Mouse (Mus musculus) kidney, postnatal 0 days (tissue): Measurements from ENCODE around the gene Adarb2. TPM values are rescaled to one million over a fixed set of nuclear protein-coding genes. Genes with fewer than 3 reads are reported as not detected.

Experiments
- ATAC-seq: fragments of 200-750 bp; cut with Nextera tagmentation; replicated peaks from 2 replicates; pipeline ENCODE4 v1.8.0; 2017; ENCODE audit warnings: low read depth, moderate number of reproducible peaks, moderate TSS enrichment, moderate library complexity; ENCODE audit not compliant: low FRiP score
- DNase-seq: peaks from one replicate; pipeline ENCODE4 v3.0.0-alpha.2; 2016; ENCODE audit warnings: low spot score
- H3K27ac ChIP-seq: fragments of 300-500 bp; sonication (generic); 2 replicates; pipeline ENCODE4 v1.5.1; 2014; ENCODE audit warnings: mild to moderate bottlenecking
- H3K27me3 ChIP-seq: fragments of 300-500 bp; sonication (generic); 2 replicates; pipeline ENCODE4 v1.6.1; 2014; ENCODE audit warnings: low read length, mixed read lengths; ENCODE audit not compliant: insufficient read depth
- H3K36me3 ChIP-seq: fragments of 300-500 bp; sonication (generic); 2 replicates; pipeline ENCODE4 v1.6.1; 2014; ENCODE audit warnings: low read length, mixed read lengths; ENCODE audit not compliant: insufficient read depth
- H3K4me1 ChIP-seq: fragments of 300-500 bp; sonication (generic); replicated peaks from 2 replicates; pipeline ENCODE4 v1.6.1; 2014; ENCODE audit warnings: antibody characterized with exemption, low read length, mixed read lengths; ENCODE audit not compliant: insufficient read depth
- H3K4me2 ChIP-seq: fragments of 300-500 bp; sonication (generic); 2 replicates; pipeline ENCODE4 v1.6.1; 2014; ENCODE audit warnings: mild to moderate bottlenecking, low read length, moderate library complexity, mixed read lengths
- H3K4me3 ChIP-seq: fragments of 300-500 bp; sonication (generic); replicated peaks from 2 replicates; pipeline ENCODE4 v1.5.1; 2014; ENCODE audit warnings: low read depth, low read length
- H3K9ac ChIP-seq: fragments of 300-500 bp; sonication (generic); 2 replicates; pipeline ENCODE4 v1.6.1; 2014; ENCODE audit warnings: low read depth, low read length
- H3K9me3 ChIP-seq: fragments of 300-500 bp; sonication (generic); replicated peaks from 2 replicates; pipeline ENCODE4 v1.6.1; 2016; ENCODE audit warnings: low read length, inconsistent platforms, mixed read lengths
- CTCF ChIP-seq: IDR thresholded peaks from 2 replicates; pipeline ENCODE4 v1.5.1; 2016; ENCODE audit warnings: antibody characterized with exemption, low read depth, mild to moderate bottlenecking, moderate library complexity
- WGBS: fragments of 180-500 bp; shearing (Covaris S2); extraction: QIAGEN DNeasy Blood & Tissue Kit; methylation state at CpG from one replicate; pipeline ENCODE4 v1.1.7; 2014; 5-methylcytosine and 5-hydroxymethylcytosine counted together
- polyA plus RNA-seq: library from polyadenylated mRNA; unstranded; fragments of >200 nt; fragmentation: Nextera tagmentation; extraction: Ambion mirVana; gene quantifications from 2 replicates; pipeline ENCODE4 v1.2.1, GENCODE M21; 2015

The Adarb2 gene
- polyA plus RNA-seq, 1 experiment from 2014 or later: 0.08 TPM

- ATAC-seq: no peak
- no peaks in the 10 kb centered on the region for H3K4me1 ChIP-seq
- 66% methylated on average over 1 of the region's 1 CpGs for WGBS
Observed at GRCm38 (mm10) chr13:8365523-8365922, 162.9 kb downstream of the Adarb2 start.

GRCm38 (mm10) chr13:8366087-8366486, 163.4 kb downstream of the Adarb2 start:
- Histone ChIP-seq H3K9me3 (no peaks in the 10 kb centered on the region), H3K4me1 (no peaks in the 10 kb centered on the region), H3K4me2 (no peak overlapping the region), H3K4me3 (no peak overlapping the region), H3K27ac (no peak overlapping the region), H3K36me3 (no peaks in the 10 kb centered on the region), H3K9ac (no peak overlapping the region), H3K27me3 (no peaks in the 10 kb centered on the region)
- DNase-seq: no peak
- no peak for TF ChIP-seq CTCF
- no peak for ATAC-seq
- 88% methylated on average over 4 of the region's 4 CpGs for WGBS

More at GRCm38 (mm10) chr13:8365523-8365922, 162.9 kb downstream of the Adarb2 start:
- no peak overlapping the region for H3K4me2 ChIP-seq
- H3K4me3 ChIP-seq: no peak overlapping the region
- H3K27ac ChIP-seq: no peak overlapping the region
- TF ChIP-seq CTCF: no peak
- H3K9ac ChIP-seq: no peak overlapping the region
- no peaks in the 10 kb centered on the region for H3K36me3 ChIP-seq
- no peaks in the 10 kb centered on the region for H3K27me3 ChIP-seq
- DNase-seq: no peak
- H3K9me3 ChIP-seq: no peaks in the 10 kb centered on the region

- no peak for TF ChIP-seq CTCF
- Histone ChIP-seq H3K4me3 (no peak overlapping the region), H3K9me3 (no peaks in the 10 kb centered on the region), H3K4me2 (no peak overlapping the region), H3K4me1 (no peaks in the 10 kb centered on the region), H3K27me3 (no peaks in the 10 kb centered on the region), H3K36me3 (no peaks in the 10 kb centered on the region), H3K9ac (no peak overlapping the region), H3K27ac (no peak overlapping the region)
- ATAC-seq (no peak), DNase-seq (no peak)
- WGBS: 54% methylated on average over 7 of the region's 7 CpGs
Observed at GRCm38 (mm10) chr13:8369868-8370387, 167.3 kb downstream of the Adarb2 start.

- Histone ChIP-seq H3K9me3 (no peaks in the 10 kb centered on the region), H3K27me3 (no peaks in the 10 kb centered on the region), H3K4me3 (no peak overlapping the region), H3K4me1 (no peaks in the 10 kb centered on the region), H3K4me2 (no peak overlapping the region), H3K36me3 (no peaks in the 10 kb centered on the region), H3K9ac (no peak overlapping the region), H3K27ac (no peak overlapping the region)
- DNase-seq: peak; percentile 5
- TF ChIP-seq CTCF: no peak
- no peak for ATAC-seq
- 46% methylated on average over 1 of the region's 1 CpGs for WGBS
Observed at GRCm38 (mm10) chr13:8388541-8388940, 185.9 kb downstream of the Adarb2 start.

GRCm38 (mm10) chr13:8400265-8401041, 197.8 kb downstream of the Adarb2 start:
- 77% methylated on average over 4 of the region's 4 CpGs for WGBS

GRCm38 (mm10) chr13:8402324-8402873, 199.7 kb downstream of the Adarb2 start:
- no peak for ATAC-seq

More at GRCm38 (mm10) chr13:8400265-8401041, 197.8 kb downstream of the Adarb2 start:
- H3K9ac ChIP-seq: no peak overlapping the region
- H3K4me3 ChIP-seq: no peak overlapping the region
- H3K27ac ChIP-seq: no peak overlapping the region
- no peak overlapping the region for H3K4me2 ChIP-seq
- no peaks in the 10 kb centered on the region for H3K27me3 ChIP-seq
- no peaks in the 10 kb centered on the region for H3K4me1 ChIP-seq
- no peak for ATAC-seq
- H3K9me3 ChIP-seq: no peaks in the 10 kb centered on the region
- no peaks in the 10 kb centered on the region for H3K36me3 ChIP-seq
- no peak for TF ChIP-seq CTCF
- DNase-seq: no peak

More at GRCm38 (mm10) chr13:8402324-8402873, 199.7 kb downstream of the Adarb2 start:
- H3K36me3 ChIP-seq: no peaks in the 10 kb centered on the region
- no peak overlapping the region for H3K4me3 ChIP-seq
- no peaks in the 10 kb centered on the region for H3K9me3 ChIP-seq
- no peak overlapping the region for H3K4me2 ChIP-seq
- no peaks in the 10 kb centered on the region for H3K27me3 ChIP-seq
- no peak overlapping the region for H3K27ac ChIP-seq
- no peaks in the 10 kb centered on the region for H3K4me1 ChIP-seq
- TF ChIP-seq CTCF: no peak
- no peak for DNase-seq
- H3K9ac ChIP-seq: no peak overlapping the region
- WGBS: 78% methylated on average over 3 of the region's 3 CpGs
